Mouse (Mus musculus) intestine, postnatal 0 days (tissue): Measurements from ENCODE around the gene Apol7b. TPM values are rescaled to one million over a fixed set of nuclear protein-coding genes. Genes with fewer than 3 reads are reported as not detected.
A peak's percentile ranks its signal among the peaks of the same experiment; 100 is the strongest.
"Not testable (repeated sequence)": the region's sequence is repeated elsewhere in the genome, so short reads cannot be mapped to it uniquely, and the experiment has no call there.

Source experiments
- ATAC-seq: fragments of 200-750 bp; cut with Nextera tagmentation; 2 replicates; pipeline ENCODE4 v1.8.0; 2017; ENCODE audit warnings: mild to moderate bottlenecking, moderate TSS enrichment, moderate library complexity
- H3K27ac ChIP-seq: fragments of 300-500 bp; sonication (generic); 2 replicates; pipeline ENCODE4 v1.5.1; 2014; ENCODE audit warnings: mild to moderate bottlenecking, low read depth, low read length, moderate library complexity
- H3K27me3 ChIP-seq: fragments of 300-500 bp; sonication (generic); replicated peaks from 2 replicates; pipeline ENCODE4 v1.6.1; 2014; ENCODE audit warnings: low read length, mixed read lengths; ENCODE audit not compliant: control insufficient read depth, insufficient read depth
- H3K36me3 ChIP-seq: fragments of 300-500 bp; sonication (generic); 2 replicates; pipeline ENCODE4 v1.6.1; 2014; ENCODE audit warnings: mild to moderate bottlenecking, moderate library complexity; ENCODE audit not compliant: control insufficient read depth, insufficient read depth
- H3K4me1 ChIP-seq: fragments of 300-500 bp; sonication (generic); replicated peaks from 2 replicates; pipeline ENCODE4 v1.6.1; 2014; ENCODE audit warnings: antibody characterized with exemption, low read length, mixed read lengths; ENCODE audit not compliant: control insufficient read depth, insufficient read depth
- H3K4me2 ChIP-seq: fragments of 300-500 bp; sonication (generic); replicated peaks from 2 replicates; pipeline ENCODE4 v1.6.1; 2014; ENCODE audit warnings: low read depth, mild to moderate bottlenecking, moderate library complexity
- H3K4me3 ChIP-seq: fragments of 300-500 bp; sonication (generic); 2 replicates; pipeline ENCODE4 v1.5.1; 2014; ENCODE audit warnings: low read depth, low read length
- H3K9ac ChIP-seq: fragments of 300-500 bp; sonication (generic); 2 replicates; pipeline ENCODE4 v1.6.1; 2014; ENCODE audit warnings: mild to moderate bottlenecking, low read depth, low read length
- H3K9me3 ChIP-seq: fragments of 300-500 bp; sonication (generic); 2 replicates; pipeline ENCODE4 v1.6.1; 2016; ENCODE audit warnings: mixed run types; ENCODE audit not compliant: control insufficient read depth
- CTCF ChIP-seq: sonication (generic); IDR thresholded peaks from 2 replicates; pipeline ENCODE4 v1.5.1; 2016; ENCODE audit warnings: low read depth, mild to moderate bottlenecking, control low read depth, antibody characterized with exemption, moderate library complexity
- WGBS: fragments of 180-500 bp; shearing (Covaris S2); extraction: QIAGEN DNeasy Blood & Tissue Kit; methylation state at CpG from one replicate; pipeline ENCODE4 v1.1.7; 2014; 5-methylcytosine and 5-hydroxymethylcytosine counted together
- polyA plus RNA-seq: library from polyadenylated mRNA; unstranded; fragments of >200 nt; fragmentation: Nextera tagmentation; extraction: Ambion mirVana; gene quantifications from 2 replicates; pipeline ENCODE4 v1.2.1, GENCODE M21; 2015

Gene Apol7b
- polyA plus RNA-seq, result 0.21 TPM in 1 of 2 replicates, not detected in the other

- WGBS, result 92% methylated on average over 2 of the region's 2 CpGs
- not testable (repeated sequence) for H3K27me3 ChIP-seq, H3K4me2 ChIP-seq, H3K4me3 ChIP-seq, H3K9me3 ChIP-seq, H3K27ac ChIP-seq, ATAC-seq, H3K9ac ChIP-seq, H3K36me3 ChIP-seq, H3K4me1 ChIP-seq
Measured at GRCm38 (mm10) chr15:77447392-77447791, at the start of gene Apol7b. Apol7b (minus strand) TSS chr15:77447492.

DNA sequence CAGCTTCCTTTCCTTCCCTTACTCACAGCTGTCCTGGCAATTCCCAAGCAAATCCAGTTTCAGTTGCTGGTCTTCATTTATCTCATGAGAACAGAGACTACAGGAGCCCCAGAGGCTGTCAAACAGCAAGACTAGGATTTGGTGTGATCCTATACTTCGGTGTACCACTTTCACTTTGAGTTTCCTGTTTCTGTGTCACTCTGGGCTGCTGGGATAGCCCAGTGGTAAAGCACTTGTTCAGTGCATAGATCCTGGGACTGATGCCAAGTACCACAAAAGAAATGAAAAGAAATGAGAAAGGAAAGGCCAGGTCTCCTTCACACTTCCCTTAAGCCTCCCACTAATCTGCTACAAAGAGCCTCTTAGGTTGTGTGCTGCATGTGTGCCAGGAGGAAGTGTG, 47.4 kb upstream of the Apol7b start:
- not testable (repeated sequence) for H3K36me3 ChIP-seq, H3K27me3 ChIP-seq, H3K9ac ChIP-seq, H3K4me1 ChIP-seq, H3K27ac ChIP-seq, H3K4me3 ChIP-seq, H3K9me3 ChIP-seq, H3K4me2 ChIP-seq, ATAC-seq
- 63% methylated on average over 1 of the region's 1 CpGs for WGBS

- H3K4me3 ChIP-seq, H3K36me3 ChIP-seq, H3K9ac ChIP-seq, H3K27ac ChIP-seq, H3K9me3 ChIP-seq, H3K4me1 ChIP-seq, H3K27me3 ChIP-seq, H3K4me2 ChIP-seq, ATAC-seq: not testable (repeated sequence)
- no CpG with 5 or more reads among the region's 1 CpGs for WGBS
Measured at GRCm38 (mm10) chr15:77493181-77493580, 45.9 kb upstream of the Apol7b start.

DNA sequence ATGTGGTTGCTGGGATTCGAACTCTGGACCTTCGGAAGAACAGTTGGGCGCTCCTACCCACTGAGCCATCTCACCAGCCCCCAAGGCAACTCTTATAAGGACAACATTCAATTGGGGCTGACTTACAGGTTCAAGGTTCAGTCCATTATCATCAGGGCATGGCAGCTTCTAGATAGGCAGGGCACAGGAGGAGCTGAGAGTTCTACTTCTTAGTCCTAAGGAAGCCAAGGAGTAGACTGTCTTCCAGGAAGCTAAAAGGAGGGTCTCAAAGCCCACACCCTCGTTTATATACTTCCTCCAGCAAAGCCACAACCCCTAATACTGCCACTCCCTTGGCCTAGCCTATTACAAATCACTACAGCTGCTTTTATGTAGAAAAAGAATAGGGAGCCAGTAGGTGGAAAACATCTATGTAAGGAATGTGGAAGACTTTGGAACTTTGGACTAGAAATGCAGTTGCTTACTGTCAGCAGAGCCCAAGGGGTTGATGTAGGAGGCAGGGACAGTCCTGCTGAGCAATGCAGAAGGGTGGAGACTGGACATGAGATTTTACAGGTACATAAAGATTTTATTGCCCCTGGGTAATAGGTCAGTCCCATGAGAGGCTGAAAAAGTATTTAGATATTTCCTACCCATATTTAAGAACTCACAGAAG, 35.0 kb upstream of the Apol7b start:
- no peaks in the 10 kb centered on the region for H3K9me3 ChIP-seq
- H3K4me1 ChIP-seq, result 0 out of 2 replicates have a peak, but pooled peaks cover 3% of the 10 kb centered on the region
- peak overlapping the region; percentile 91 for H3K27ac ChIP-seq
- H3K4me3 ChIP-seq, result no peak overlapping the region
- no peak overlapping the region for H3K9ac ChIP-seq
- peak; percentile 97 for ATAC-seq
- peak overlapping the region; percentile 17; the same call in 1 of the 2 replicates for H3K4me2 ChIP-seq
- no peaks in the 10 kb centered on the region for H3K27me3 ChIP-seq
- 41% methylated on average over 4 of the region's 4 CpGs for WGBS
- no peak for TF ChIP-seq CTCF
- no peaks in the 10 kb centered on the region for H3K36me3 ChIP-seq

- H3K27me3 ChIP-seq, H3K36me3 ChIP-seq, H3K4me1 ChIP-seq, H3K9me3 ChIP-seq, H3K4me2 ChIP-seq, H3K4me3 ChIP-seq, H3K9ac ChIP-seq, H3K27ac ChIP-seq, ATAC-seq: not testable (repeated sequence)
- 56% methylated on average over 2 of the region's 2 CpGs for WGBS
Measured at GRCm38 (mm10) chr15:77476693-77477092, 29.4 kb upstream of the Apol7b start, which contains the start of gene Apol10a. Apol10a (plus strand) TSS chr15:77477047.

DNA sequence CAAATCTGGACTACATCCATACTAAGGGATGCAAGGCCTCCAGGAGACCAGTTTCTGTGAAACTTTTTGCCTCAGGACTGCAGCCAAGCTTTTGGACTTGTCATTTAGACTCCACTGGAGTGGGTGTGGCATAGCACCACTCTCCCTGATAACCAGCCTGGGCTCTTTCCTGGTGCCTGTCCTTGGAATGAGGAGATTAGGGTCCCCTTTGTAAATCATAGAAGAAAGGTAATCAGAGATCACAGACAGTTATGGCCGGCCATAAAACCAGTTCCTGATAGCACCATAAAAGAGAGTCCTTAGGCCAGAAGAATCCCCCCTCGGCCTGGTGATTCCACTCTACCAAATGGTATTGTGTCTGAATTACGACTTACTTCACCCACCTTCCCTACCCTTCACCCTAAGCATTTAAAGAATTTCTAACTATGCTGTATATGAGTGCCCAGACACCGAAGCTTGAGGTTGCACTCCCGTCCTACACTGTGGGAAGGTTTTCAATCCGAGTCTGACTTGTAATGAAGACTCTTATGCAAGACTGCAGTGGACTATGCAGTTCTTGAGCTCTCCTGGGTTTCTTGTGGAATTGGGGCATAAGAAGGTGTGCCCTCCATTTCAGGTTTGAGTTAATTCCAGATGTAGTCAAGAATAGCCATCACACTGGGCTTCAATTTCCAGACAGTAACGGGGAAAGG, 27.6 kb upstream of the Apol7b start:
- 25% methylated on average over 7 of the region's 7 CpGs for WGBS
- H3K4me2 ChIP-seq, H3K9me3 ChIP-seq, H3K27ac ChIP-seq, H3K4me3 ChIP-seq, H3K4me1 ChIP-seq, H3K27me3 ChIP-seq, H3K36me3 ChIP-seq, H3K9ac ChIP-seq: not testable (repeated sequence)
- peak; percentile 90 for ATAC-seq
